Comparison of ENCODE assay signal across 8 mouse cellular contexts in genomic region chr3:88834951-88835491, GRCm38 (mm10). TPM values are rescaled to one million over a fixed set of nuclear protein-coding genes. Genes with fewer than 3 reads are reported as not detected.
DNase-seq lines count a peak whose midpoint lies in the region; ATAC-seq and TF ChIP-seq lines count a peak whose summit lies in the region.
"Not testable (repeated sequence)": the region's sequence is repeated elsewhere in the genome, so short reads cannot be mapped to it uniquely, and the experiment has no call there.

Gon4l (plus strand) TSS chr3:88835231.

- 2% methylated on average over 31 of the region's 39 CpGs for WGBS in forebrain, embryonic 13.5 days
- WGBS in heart, postnatal 0 days = 4% methylated on average over 25 of the region's 39 CpGs
- WGBS in liver, embryonic 11.5 days = 2% methylated on average over 27 of the region's 39 CpGs
- WGBS in stomach, postnatal 0 days = 6% methylated on average over 16 of the region's 39 CpGs

- H3K27ac ChIP-seq in forebrain, embryonic 13.5 days = peak within 1 kb of the TSS; percentile 82
- not testable (repeated sequence) for H3K27ac ChIP-seq in heart, postnatal 0 days (ENCODE audit: low read depth); liver, embryonic 11.5 days (ENCODE audit: low read depth, low read length); stomach, postnatal 0 days (replicated peaks)

- TF ChIP-seq EP300 in heart, postnatal 0 days (IDR thresholded peaks at IDR 0.05; ENCODE audit: low read depth); stomach, postnatal 0 days (optimal IDR thresholded peaks at IDR 0.05): not testable (repeated sequence)

- not testable (repeated sequence) for TF ChIP-seq CTCF in heart, postnatal 0 days (IDR thresholded peaks at IDR 0.05; ENCODE audit: low read depth); stomach, postnatal 0 days (IDR thresholded peaks at IDR 0.05; ENCODE audit: low read depth)

- not testable (repeated sequence) for H3K4me1 ChIP-seq in forebrain, embryonic 13.5 days; heart, postnatal 0 days (ENCODE audit: control insufficient read depth, insufficient read depth); liver, embryonic 11.5 days (replicated peaks; ENCODE audit: control insufficient read depth, insufficient read depth, low read length); stomach, postnatal 0 days (replicated peaks; ENCODE audit: control insufficient read depth, insufficient read depth)

- H3K9me3 ChIP-seq in forebrain, embryonic 13.5 days (replicated peaks); heart, postnatal 0 days (replicated peaks; ENCODE audit: control insufficient read depth, low read length); liver, embryonic 11.5 days (ENCODE audit: control insufficient read depth, low read length); stomach, postnatal 0 days (ENCODE audit: control insufficient read depth, low read length): not testable (repeated sequence)

- H3K36me3 ChIP-seq in forebrain, embryonic 13.5 days (ENCODE audit: poor library complexity, severe bottlenecking) = peaks cover 13% of the 10 kb centered on the region
- peaks cover 14% of the 10 kb centered on the region for H3K36me3 ChIP-seq in heart, postnatal 0 days (replicated peaks; ENCODE audit: control insufficient read depth, insufficient read depth, low read length)
- not testable (repeated sequence) for H3K36me3 ChIP-seq in liver, embryonic 11.5 days (ENCODE audit: control insufficient read depth, insufficient read depth, low read length); stomach, postnatal 0 days (ENCODE audit: control insufficient read depth, insufficient read depth, low read length)

- peak; percentile 51 for ATAC-seq in forebrain, embryonic 13.5 days
- peak; percentile 77 for ATAC-seq in heart, postnatal 0 days (ENCODE audit: insufficient read depth, low read depth)
- peak; percentile 82 for ATAC-seq in liver, embryonic 11.5 days (replicated peaks; ENCODE audit: low FRiP score)
- peak; percentile 84 for ATAC-seq in monocyte, adult 5-6 weeks (replicated peaks; ENCODE audit: insufficient number of reproducible peaks, low FRiP score, low TSS enrichment, poor library complexity, severe bottlenecking)
- peak; percentile 76 for ATAC-seq in stomach, postnatal 0 days (ENCODE audit: low FRiP score, low TSS enrichment)

- peak within 1 kb of the TSS; percentile 40 for H3K4me3 ChIP-seq in forebrain, embryonic 13.5 days
- peak within 1 kb of the TSS; percentile 40 for H3K4me3 ChIP-seq in heart, postnatal 0 days (ENCODE audit: low read depth, low read length)
- H3K4me3 ChIP-seq in liver, embryonic 11.5 days (ENCODE audit: low read depth, low read length) = peak within 1 kb of the TSS; percentile 48
- peak within 1 kb of the TSS; percentile 26; the same call in 1 of the 2 replicates for H3K4me3 ChIP-seq in stomach, postnatal 0 days (ENCODE audit: low read depth, low read length)

- peak within 1 kb of the TSS; percentile 60 for H3K9ac ChIP-seq in forebrain, embryonic 13.5 days
- not testable (repeated sequence) for H3K9ac ChIP-seq in heart, postnatal 0 days (replicated peaks; ENCODE audit: low read depth, low read length); stomach, postnatal 0 days (ENCODE audit: low read length)
- H3K9ac ChIP-seq in liver, embryonic 11.5 days (ENCODE audit: low read depth, low read length) = peak within 1 kb of the TSS; percentile 64

- not testable (repeated sequence) for H3K27me3 ChIP-seq in forebrain, embryonic 13.5 days; heart, postnatal 0 days (ENCODE audit: control insufficient read depth, insufficient read depth, low read length); liver, embryonic 11.5 days (replicated peaks; ENCODE audit: control insufficient read depth, insufficient read depth, low read length); stomach, postnatal 0 days (ENCODE audit: control insufficient read depth, insufficient read depth, low read length)

- peak within 1 kb of the TSS; percentile 54 for H3K4me2 ChIP-seq in forebrain, embryonic 13.5 days
- peak within 1 kb of the TSS; percentile 48 for H3K4me2 ChIP-seq in heart, postnatal 0 days (ENCODE audit: low read depth, low read length)
- H3K4me2 ChIP-seq in liver, embryonic 11.5 days = peak within 1 kb of the TSS; percentile 56
- peak within 1 kb of the TSS; percentile 34 for H3K4me2 ChIP-seq in stomach, postnatal 0 days (replicated peaks; ENCODE audit: low read depth)

- peak; percentile 34 for DNase-seq in ES-CJ7 (ENCODE audit: low read depth, low spot score)
- DNase-seq in cerebellum, adult 11 months = peak; percentile 32
- DNase-seq in heart, postnatal 0 days (ENCODE audit: low spot score) = peak; percentile 9
- DNase-seq in kidney, postnatal 14 days = peak; percentile 30
- DNase-seq in liver, embryonic 11.5 days (ENCODE audit: low spot score) = peak; percentile 51
- DNase-seq in stomach, postnatal 0 days (ENCODE audit: low spot score) = peak; percentile 44

RNA-seq across cellular contexts. Expression of gene Gon4l, which starts in this region (rescaled TPM):
- 12.7 and 14.6 TPM in 2 replicates for polyA plus RNA-seq in forebrain, embryonic 13.5 days (2015; fragmentation: Nextera tagmentation; extraction: Ambion mirVana)
- 16.3 and 18.4 TPM in 2 replicates for total RNA-seq in heart, postnatal 0 days (2014; rRNA removed; ENCODE audit: low replicate concordance)
- polyA plus RNA-seq in heart, postnatal 0 days (2015; fragmentation: Nextera tagmentation; extraction: Ambion mirVana) = 3.8 and 4.2 TPM in 2 replicates
- 14.1 and 14.3 TPM in 2 replicates for polyA plus RNA-seq in liver, embryonic 11.5 days (2014; fragmentation: Nextera tagmentation; extraction: Ambion mirVana)
- total RNA-seq in monocyte, adult 5-6 weeks (2017) = 16.2 to 57.1 TPM (median 26.3 TPM) in 3 replicates
- polyA plus RNA-seq in stomach, postnatal 0 days (2015; fragmentation: Nextera tagmentation; extraction: Ambion mirVana) = 2.8 TPM in 2 replicates
